Mouse (Mus musculus) embryonic fibroblast, embryonic 13.5 days (primary cell): Measurements from ENCODE around the gene Ubr4. TPM values are rescaled to one million over a fixed set of nuclear protein-coding genes. Genes with fewer than 3 reads are reported as not detected.
"Not testable (repeated sequence)": the region's sequence is repeated elsewhere in the genome, so short reads cannot be mapped to it uniquely, and the experiment has no call there.

Experiments used
- H3K27ac ChIP-seq: 2 replicates; pipeline ENCODE4 v1.5.1; 2012; ENCODE audit warnings: low read length, control low read depth, inconsistent platforms; ENCODE audit not compliant: insufficient read depth
- H3K4me1 ChIP-seq: 2 replicates; pipeline ENCODE4 v1.6.1; 2011; ENCODE audit warnings: low read length; ENCODE audit not compliant: control insufficient read depth, insufficient read depth
- H3K4me3 ChIP-seq: 2 replicates; pipeline ENCODE4 v1.5.1; 2011; ENCODE audit warnings: mild to moderate bottlenecking, control low read depth, low read length; ENCODE audit not compliant: insufficient read depth
- CTCF ChIP-seq: IDR thresholded peaks from 2 replicates; pipeline ENCODE4 v1.5.1; 2011; ENCODE audit warnings: mild to moderate bottlenecking, control low read depth, low read length, moderate library complexity, borderline replicate concordance; ENCODE audit not compliant: insufficient read depth
- POLR2A ChIP-seq: IDR thresholded peaks from 2 replicates; pipeline ENCODE4 v1.6.1; 2011; ENCODE audit warnings: low read depth, mild to moderate bottlenecking, control low read depth, low read length, moderate library complexity
- polyA plus RNA-seq: library from polyadenylated mRNA; stranded (reverse); fragments of >200 nt; gene quantifications from 2 replicates; pipeline ENCODE4 v1.2.4, GENCODE M21; 2011; ENCODE audit warnings: low read depth; ENCODE audit not compliant: missing spikeins, insufficient read length

Ubr4 gene
- polyA plus RNA-seq, 1 experiment = 107 TPM

DNA sequence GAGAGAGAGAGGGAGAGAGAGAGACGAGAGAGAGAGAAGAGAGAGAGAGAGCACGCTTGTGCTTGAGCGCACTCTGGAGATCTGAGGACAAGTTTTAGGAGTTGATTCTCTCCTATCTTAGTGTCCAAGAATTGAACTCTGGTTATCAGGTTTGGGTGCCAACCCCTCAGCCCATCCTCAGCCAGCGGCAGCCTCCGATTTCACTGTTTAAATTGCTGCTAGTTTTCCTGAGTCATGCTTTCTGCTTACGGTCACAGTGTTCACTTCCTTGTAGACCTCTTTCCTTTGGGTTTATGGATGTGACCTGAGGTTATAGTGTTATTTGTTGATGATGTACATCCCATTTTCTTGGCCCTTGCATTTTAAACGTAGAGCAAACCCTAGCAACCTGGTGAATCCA lies 29.8 kb downstream of the Ubr4 start:
- TF ChIP-seq POLR2A = no peak
- Histone ChIP-seq H3K4me1 (peaks cover 11% of the 10 kb centered on the region), H3K27ac (no peak overlapping the region), H3K4me3 (peak overlapping the region; percentile 46)

DNA sequence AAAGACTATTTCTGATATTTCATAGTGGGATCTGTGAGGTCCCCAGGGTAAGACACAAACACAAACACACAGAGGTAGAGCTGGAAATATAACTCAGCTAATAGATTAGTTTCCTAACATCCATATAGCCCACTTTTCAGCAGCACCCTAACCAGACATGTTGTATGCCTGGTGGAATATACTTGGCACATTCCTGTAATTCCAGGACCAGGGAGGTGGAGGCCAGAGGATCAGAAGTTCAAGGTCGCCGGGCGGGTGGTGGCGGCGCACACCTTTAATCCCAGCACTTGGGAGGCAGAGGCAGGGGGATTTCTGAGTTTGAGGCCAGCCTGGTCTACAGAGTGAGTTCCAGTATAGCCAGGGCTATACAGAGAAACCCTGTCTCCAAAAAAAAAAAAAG lies 33.4 kb downstream of the Ubr4 start:
- peak overlapping the region; percentile 62; the same call in 1 of the 2 replicates for H3K27ac ChIP-seq
- H3K4me3 ChIP-seq = not testable (repeated sequence)

DNA sequence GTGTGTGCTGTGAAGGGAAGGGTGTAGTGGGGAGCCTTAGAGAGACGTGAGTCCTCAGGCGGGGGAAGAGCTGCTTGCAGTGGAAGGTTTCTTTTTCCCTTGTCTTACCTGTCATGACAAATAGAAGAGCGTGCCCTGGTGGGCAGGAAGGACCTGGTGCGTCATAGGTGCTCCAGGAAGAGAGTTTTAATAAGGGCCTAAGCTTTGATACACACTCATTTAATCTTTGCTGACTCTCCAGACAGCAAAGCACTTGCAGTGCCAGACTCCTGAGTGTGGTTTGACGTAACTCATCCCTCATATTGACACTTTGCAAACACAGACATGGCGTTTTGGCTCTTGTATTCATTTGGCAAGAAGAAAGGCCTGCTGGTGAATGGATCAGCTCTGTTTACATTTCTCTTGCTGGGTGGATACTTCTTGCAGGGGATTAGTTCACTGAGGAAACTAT lies 34.5 kb downstream of the Ubr4 start:
- no peak for TF ChIP-seq CTCF
- TF ChIP-seq POLR2A = no peak
- H3K4me1 ChIP-seq = peaks cover 17% of the 10 kb centered on the region
- peak overlapping the region; percentile 62 for H3K27ac ChIP-seq
- no peak overlapping the region for H3K4me3 ChIP-seq

More for the DNA sequence above, 33.4 kb downstream of the Ubr4 start:
- H3K4me1 ChIP-seq = peaks cover 17% of the 10 kb centered on the region

GRCm38 (mm10) chr4:139389557-139389956 lies 37.1 kb downstream of the Ubr4 start:
- no peak overlapping the region for H3K27ac ChIP-seq
- TF ChIP-seq CTCF = no peak
- TF ChIP-seq POLR2A = no peak
- H3K4me1 ChIP-seq = peaks cover 10% of the 10 kb centered on the region
- no peak overlapping the region for H3K4me3 ChIP-seq

GRCm38 (mm10) chr4:139395431-139395830 lies 43.0 kb downstream of the Ubr4 start:
- no peak for TF ChIP-seq POLR2A
- TF ChIP-seq CTCF = no peak
- H3K4me1 ChIP-seq = no peaks in the 10 kb centered on the region
- no peak overlapping the region for H3K4me3 ChIP-seq
- H3K27ac ChIP-seq = no peak overlapping the region

DNA sequence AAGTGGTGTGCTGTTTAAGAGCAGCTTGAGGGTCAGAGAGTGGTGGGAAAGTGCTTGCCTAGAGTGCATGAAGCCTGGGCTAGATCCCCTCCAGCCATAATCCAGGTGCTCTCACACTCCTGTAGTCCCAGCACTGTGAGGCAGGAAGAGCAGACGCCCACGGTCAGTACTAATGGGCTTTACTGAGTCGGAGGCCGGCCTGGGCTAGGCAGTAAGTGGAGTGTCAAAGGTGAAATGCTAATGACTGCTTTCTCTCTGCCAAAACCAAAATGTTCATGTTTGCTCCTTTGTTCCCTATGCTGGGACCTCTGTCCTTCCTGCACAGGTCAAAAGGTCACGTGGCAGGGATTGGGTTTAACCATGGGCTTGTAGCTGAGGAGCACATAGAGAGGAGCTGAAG lies 48.1 kb downstream of the Ubr4 start:
- no peak overlapping the region for H3K4me3 ChIP-seq
- H3K4me1 ChIP-seq = no peaks in the 10 kb centered on the region
- no peak for TF ChIP-seq CTCF
- TF ChIP-seq POLR2A = no peak
- H3K27ac ChIP-seq = no peak overlapping the region

DNA sequence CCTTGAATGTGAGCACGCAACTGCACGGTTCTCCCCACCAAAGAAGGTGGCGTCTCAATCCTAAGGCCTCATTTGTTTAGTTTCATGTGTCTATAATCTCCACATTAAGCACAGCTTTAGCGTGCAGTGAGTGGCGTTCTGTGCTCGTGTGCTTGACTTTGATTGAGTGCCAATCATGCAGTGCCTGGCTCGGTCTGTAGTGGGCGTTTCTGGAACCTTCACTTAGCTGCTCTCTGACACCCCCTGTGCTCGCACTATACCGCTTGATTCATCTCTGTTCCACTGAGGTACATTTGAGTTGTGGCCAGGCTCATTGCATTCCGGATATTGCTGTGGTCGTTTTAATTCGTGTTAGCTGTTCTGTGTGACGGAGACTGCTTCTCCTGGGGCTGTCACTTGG lies 50.8 kb downstream of the Ubr4 start:
- Histone ChIP-seq H3K4me3 (no peak overlapping the region), H3K27ac (no peak overlapping the region), H3K4me1 (no peaks in the 10 kb centered on the region)
- no peak for TF ChIP-seq CTCF
- no peak for TF ChIP-seq POLR2A

DNA sequence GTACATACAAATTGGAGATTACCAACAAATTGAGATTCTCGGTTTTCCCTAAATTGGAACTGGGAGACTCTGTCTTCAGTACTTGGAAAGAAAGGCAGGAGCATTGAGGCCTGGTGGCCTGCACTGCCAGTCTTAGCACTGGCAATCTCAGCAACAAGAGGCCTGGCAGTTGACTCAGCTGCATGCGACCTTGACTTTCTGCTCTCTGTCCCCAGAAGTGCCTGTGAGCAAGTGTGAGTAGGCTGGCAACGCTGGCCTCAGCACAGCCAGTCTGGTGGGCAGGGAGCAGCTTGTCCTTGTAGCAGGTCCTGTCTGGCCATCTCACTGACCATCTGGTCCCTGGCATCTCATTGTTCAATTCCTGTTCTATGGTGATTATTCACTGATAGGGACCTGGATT lies 58.9 kb downstream of the Ubr4 start:
- no peaks in the 10 kb centered on the region for H3K4me1 ChIP-seq
- no peak overlapping the region for H3K27ac ChIP-seq
- TF ChIP-seq POLR2A = no peak
- no peak for TF ChIP-seq CTCF
- no peak overlapping the region for H3K4me3 ChIP-seq

DNA sequence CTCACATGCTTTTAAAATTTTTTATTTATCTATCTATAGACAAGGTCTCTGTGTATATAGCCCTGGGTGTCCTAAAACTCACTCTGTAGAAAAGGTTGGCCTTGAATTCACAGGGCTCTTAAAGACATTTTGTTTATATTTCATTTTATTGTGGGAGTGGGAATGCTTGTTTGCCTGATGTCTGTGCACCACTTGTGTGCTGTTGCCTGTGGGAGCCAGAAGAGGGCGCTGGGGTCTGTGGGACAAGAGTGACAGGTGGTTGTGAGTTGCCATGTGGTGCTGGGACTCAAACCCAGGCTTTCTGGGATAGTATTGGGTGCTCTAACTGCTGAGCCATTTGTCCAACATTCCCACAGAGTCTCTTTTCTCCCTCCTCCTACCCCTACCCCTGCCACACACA lies 65.5 kb downstream of the Ubr4 start:
- H3K27ac ChIP-seq = no peak overlapping the region
- peaks cover 7% of the 10 kb centered on the region for H3K4me1 ChIP-seq
- TF ChIP-seq POLR2A = no peak
- TF ChIP-seq CTCF = no peak; the same call in 1 of the 2 replicates
- H3K4me3 ChIP-seq = no peak overlapping the region

GRCm38 (mm10) chr4:139421621-139422020 lies 69.2 kb downstream of the Ubr4 start:
- no peak overlapping the region; the same call in 1 of the 2 replicates for H3K27ac ChIP-seq
- TF ChIP-seq POLR2A (no peak), CTCF (no peak)

DNA sequence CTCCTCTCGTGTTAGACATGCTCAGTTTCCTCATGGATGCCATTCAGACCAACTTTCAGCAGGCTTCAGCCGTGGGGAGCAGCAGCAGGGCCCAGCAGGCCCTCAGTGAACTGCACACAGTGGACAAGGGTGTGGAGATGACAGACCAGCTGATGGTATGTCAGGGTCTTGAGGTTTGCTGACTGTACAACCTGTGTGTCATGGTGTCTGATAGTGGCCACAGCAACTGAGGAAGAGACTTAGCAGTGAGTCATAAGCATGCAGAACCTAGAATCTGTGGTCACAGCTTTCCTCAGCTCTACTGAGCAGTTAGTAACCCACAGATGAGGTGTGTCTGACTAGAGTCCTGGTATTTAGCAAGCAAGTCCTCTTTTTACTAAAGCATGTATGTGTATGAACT lies 70.0 kb downstream of the Ubr4 start:
- H3K4me1 ChIP-seq = peaks cover 8% of the 10 kb centered on the region
- peak overlapping the region; percentile 37; the same call in 1 of the 2 replicates for H3K27ac ChIP-seq
- no peak overlapping the region for H3K4me3 ChIP-seq
- TF ChIP-seq CTCF (no peak), POLR2A (no peak)

More at GRCm38 (mm10) chr4:139421621-139422020, 69.2 kb downstream of the Ubr4 start:
- H3K4me1 ChIP-seq = peaks cover 8% of the 10 kb centered on the region
- H3K4me3 ChIP-seq = no peak overlapping the region
